Mouse (Mus musculus) neural tube, embryonic 13.5 days (tissue): ENCODE data around the gene Fam209. TPM values are rescaled to one million over a fixed set of nuclear protein-coding genes. Genes with fewer than 3 reads are reported as not detected.

ENCODE experiments used
- ATAC-seq: fragments of 200-750 bp; cut with Nextera tagmentation; 2 replicates; pipeline ENCODE4 v1.8.0; 2017; ENCODE audit warnings: low read depth, mild to moderate bottlenecking, moderate TSS enrichment, moderate library complexity
- H3K27ac ChIP-seq: fragments of 300-500 bp; sonication (generic); replicated peaks from 2 replicates; pipeline ENCODE4 v1.5.1; 2015; ENCODE audit warnings: moderate library complexity, mild to moderate bottlenecking, inconsistent platforms
- H3K27me3 ChIP-seq: fragments of 300-500 bp; sonication (generic); 2 replicates; pipeline ENCODE4 v1.6.1; 2015; ENCODE audit warnings: mild to moderate bottlenecking, inconsistent platforms
- H3K36me3 ChIP-seq: fragments of 300-500 bp; sonication (generic); 2 replicates; pipeline ENCODE4 v1.6.1; 2015; ENCODE audit warnings: mild to moderate bottlenecking, inconsistent platforms
- H3K4me1 ChIP-seq: fragments of 300-500 bp; sonication (generic); replicated peaks from 2 replicates; pipeline ENCODE4 v1.6.1; 2015; ENCODE audit warnings: inconsistent platforms
- H3K4me2 ChIP-seq: fragments of 300-500 bp; sonication (generic); 2 replicates; pipeline ENCODE4 v1.6.1; 2015; ENCODE audit warnings: inconsistent platforms, mild to moderate bottlenecking, moderate library complexity
- H3K4me3 ChIP-seq: fragments of 300-500 bp; sonication (generic); 2 replicates; pipeline ENCODE4 v1.5.1; 2015; ENCODE audit warnings: mild to moderate bottlenecking, inconsistent platforms
- H3K9ac ChIP-seq: fragments of 300-500 bp; sonication (generic); 2 replicates; pipeline ENCODE4 v1.6.1; 2015; ENCODE audit warnings: moderate library complexity, mild to moderate bottlenecking, inconsistent platforms
- H3K9me3 ChIP-seq: fragments of 300-500 bp; sonication (generic); 2 replicates; pipeline ENCODE4 v1.6.1; 2016; ENCODE audit warnings: inconsistent platforms
- WGBS: fragments of 180-500 bp; shearing (Covaris S2); methylation state at CpG from one replicate; pipeline ENCODE4 v1.1.7; 2015; 5-methylcytosine and 5-hydroxymethylcytosine counted together
- polyA plus RNA-seq: library from polyadenylated mRNA; unstranded; fragments of >200 nt; fragmentation: Nextera tagmentation; extraction: Ambion mirVana; gene quantifications from 2 replicates; pipeline ENCODE4 v1.2.1, GENCODE M21; 2015

Gene Fam209
- polyA plus RNA-seq, 1 experiment from 2014 or later = 0.49 TPM

DNA sequence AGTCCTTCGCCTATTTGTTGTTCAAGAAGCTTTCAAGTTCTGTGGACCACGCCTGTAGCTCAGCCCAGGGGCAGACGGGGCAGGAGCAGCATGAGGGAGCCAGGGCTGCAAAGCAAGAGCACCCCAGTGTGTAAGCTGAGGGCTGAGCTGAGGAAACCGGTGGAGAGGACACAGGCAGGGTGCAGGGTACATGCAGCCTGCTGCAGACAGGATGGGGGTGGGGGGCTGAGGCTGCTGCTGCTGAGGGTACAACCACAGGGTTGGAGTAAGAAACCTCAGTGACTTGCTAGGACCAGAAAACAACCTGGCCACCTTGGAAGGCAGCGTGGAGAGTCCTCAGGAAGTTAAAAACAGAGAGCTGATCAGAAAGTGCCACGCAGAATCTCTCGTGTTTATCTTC, 8.0 kb downstream of the Fam209 start:
- H3K27ac ChIP-seq = no peak overlapping the region
- peaks cover 5% of the 10 kb centered on the region; the same call in 1 of the 2 replicates for H3K4me1 ChIP-seq
- ATAC-seq = no peak
- H3K9ac ChIP-seq = no peak overlapping the region; the same call in 1 of the 2 replicates
- 73% methylated on average over 7 of the region's 7 CpGs for WGBS
- H3K9me3 ChIP-seq = no peaks in the 10 kb centered on the region
- no peak overlapping the region for H3K4me2 ChIP-seq
- H3K36me3 ChIP-seq = no peaks in the 10 kb centered on the region
- no peak overlapping the region for H3K4me3 ChIP-seq
- no peaks in the 10 kb centered on the region; the same call in 1 of the 2 replicates for H3K27me3 ChIP-seq

- H3K4me1 ChIP-seq = peaks cover 5% of the 10 kb centered on the region; the same call in 1 of the 2 replicates
- H3K27ac ChIP-seq = no peak overlapping the region
- no peak overlapping the region for H3K4me3 ChIP-seq
- H3K9me3 ChIP-seq = no peaks in the 10 kb centered on the region
- H3K36me3 ChIP-seq = no peaks in the 10 kb centered on the region
- peaks cover 4% of the 10 kb centered on the region; the same call in 1 of the 2 replicates for H3K27me3 ChIP-seq
- no peak for ATAC-seq
- no peak overlapping the region for H3K4me2 ChIP-seq
- no peak overlapping the region for H3K9ac ChIP-seq
- WGBS = 82% methylated on average over 16 of the region's 16 CpGs
Measured at GRCm38 (mm10) chr2:172481654-172482385, 9.5 kb downstream of the Fam209 start.

GRCm38 (mm10) chr2:172483766-172484413, 11.6 kb downstream of the Fam209 start:
- 0 out of 2 replicates have a peak, but pooled peaks cover 4% of the 10 kb centered on the region for H3K27me3 ChIP-seq
- peaks cover 5% of the 10 kb centered on the region; the same call in 1 of the 2 replicates for H3K4me1 ChIP-seq
- H3K9ac ChIP-seq = no peak overlapping the region
- no peak for ATAC-seq
- 83% methylated on average over 14 of the region's 14 CpGs for WGBS
- no peaks in the 10 kb centered on the region for H3K36me3 ChIP-seq
- no peak overlapping the region for H3K4me2 ChIP-seq
- no peak overlapping the region for H3K4me3 ChIP-seq
- no peaks in the 10 kb centered on the region for H3K9me3 ChIP-seq
- H3K27ac ChIP-seq = no peak overlapping the region

DNA sequence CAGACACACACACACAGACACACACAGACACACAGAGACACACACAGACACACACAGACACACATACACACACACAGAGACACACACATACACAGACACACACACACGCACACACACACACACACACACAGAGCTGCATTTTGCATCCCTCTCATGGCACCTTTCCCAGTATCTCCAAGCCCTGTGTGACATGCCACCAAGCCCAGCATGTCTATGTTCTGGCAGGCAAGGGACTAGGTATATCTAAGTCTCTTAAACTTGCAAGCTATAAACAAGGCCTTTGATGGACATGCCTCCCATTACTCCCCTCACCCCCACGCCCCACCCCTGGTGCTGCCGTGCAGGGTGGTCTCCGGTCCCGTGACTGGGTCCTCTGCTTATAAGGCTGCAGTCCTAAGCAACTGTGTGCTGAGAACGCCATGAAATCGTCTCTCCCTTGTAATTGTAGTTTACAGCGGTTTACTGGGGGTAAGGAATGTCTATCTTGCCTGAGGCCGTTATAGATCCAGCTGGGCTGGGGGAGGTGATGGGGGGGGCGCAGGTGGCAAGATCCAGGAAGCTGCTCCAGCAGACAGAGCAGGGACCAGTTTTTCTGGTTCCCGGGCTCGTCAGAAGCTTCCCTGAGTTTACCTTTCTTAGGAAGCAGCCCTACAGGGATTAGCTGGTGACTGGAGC, 12.5 kb downstream of the Fam209 start:
- ATAC-seq = no peak
- 0 out of 2 replicates have a peak, but pooled peaks cover 4% of the 10 kb centered on the region for H3K27me3 ChIP-seq
- no peaks in the 10 kb centered on the region for H3K36me3 ChIP-seq
- no peak overlapping the region for H3K27ac ChIP-seq
- no peak overlapping the region for H3K4me3 ChIP-seq
- no peak overlapping the region; the same call in 1 of the 2 replicates for H3K9ac ChIP-seq
- no peak overlapping the region for H3K4me2 ChIP-seq
- H3K4me1 ChIP-seq = peaks cover 5% of the 10 kb centered on the region; the same call in 1 of the 2 replicates
- no peaks in the 10 kb centered on the region for H3K9me3 ChIP-seq
- WGBS = 28% methylated on average over 12 of the region's 12 CpGs

DNA sequence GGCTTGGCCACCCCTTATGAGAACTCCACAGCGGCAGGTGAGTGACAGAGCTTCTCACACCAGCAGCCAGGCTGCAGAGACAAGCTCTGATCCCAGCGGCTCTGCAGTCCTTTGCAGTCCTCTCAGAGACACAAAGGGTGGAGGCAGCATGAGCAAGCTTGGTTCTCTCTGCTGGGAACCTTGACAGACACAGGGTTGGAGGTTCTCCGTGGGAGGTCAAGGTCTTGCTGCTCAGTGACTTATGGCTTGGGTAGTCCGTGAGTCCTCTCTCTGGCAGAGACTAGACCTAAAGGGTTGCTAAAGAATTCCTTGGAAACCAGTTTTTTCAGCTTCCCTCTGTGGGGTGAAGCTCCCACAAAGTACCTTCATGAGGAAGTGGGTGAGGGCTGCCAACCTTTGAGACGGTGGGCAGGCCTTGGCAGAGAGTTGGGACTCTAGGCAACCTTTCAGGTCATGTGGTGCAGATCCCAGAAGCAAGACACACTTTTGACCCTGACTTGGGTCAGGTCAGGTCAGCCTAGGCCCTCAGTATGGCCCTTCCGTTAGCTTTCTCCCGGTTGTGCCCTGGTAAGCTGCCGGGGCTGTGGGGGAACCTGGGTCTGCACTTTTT, 24.5 kb downstream of the Fam209 start:
- Histone ChIP-seq H3K9ac (no peak overlapping the region), H3K4me1 (no peaks in the 10 kb centered on the region), H3K4me2 (no peak overlapping the region), H3K36me3 (no peaks in the 10 kb centered on the region), H3K4me3 (no peak overlapping the region), H3K27ac (no peak overlapping the region), H3K27me3 (no peaks in the 10 kb centered on the region), H3K9me3 (no peaks in the 10 kb centered on the region)
- WGBS = 83% methylated on average over 8 of the region's 8 CpGs
- ATAC-seq = no peak

DNA sequence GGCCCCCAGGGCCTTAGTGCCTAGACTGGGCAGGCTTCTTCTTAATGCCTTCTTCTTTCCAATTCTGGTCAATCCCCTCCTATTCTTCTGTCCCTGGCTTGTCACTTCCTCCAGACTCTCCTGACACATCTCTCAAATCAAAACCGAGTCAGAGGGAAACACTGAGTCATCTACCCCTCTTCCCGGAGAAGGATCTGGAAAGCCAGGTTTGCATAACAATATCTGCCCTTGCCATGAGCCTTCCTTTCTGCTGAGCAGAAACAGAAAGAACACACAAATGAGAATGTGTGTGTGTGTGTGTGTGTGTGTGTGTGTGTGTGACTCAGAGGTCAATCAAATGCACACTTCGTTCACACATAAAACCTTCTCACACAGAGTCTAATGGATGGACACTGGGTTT, 26.5 kb downstream of the Fam209 start:
- Histone ChIP-seq H3K9ac (no peak overlapping the region), H3K4me3 (no peak overlapping the region), H3K36me3 (no peaks in the 10 kb centered on the region), H3K9me3 (no peaks in the 10 kb centered on the region), H3K27ac (no peak overlapping the region), H3K4me1 (no peaks in the 10 kb centered on the region), H3K27me3 (no peaks in the 10 kb centered on the region), H3K4me2 (no peak overlapping the region)
- 36% methylated on average over 3 of the region's 3 CpGs for WGBS
- no peak for ATAC-seq

GRCm38 (mm10) chr2:172500752-172501316, 28.5 kb downstream of the Fam209 start:
- no peak overlapping the region for H3K4me3 ChIP-seq
- no peaks in the 10 kb centered on the region for H3K27me3 ChIP-seq
- 58% methylated on average over 7 of the region's 7 CpGs for whole genome bisulfite sequencing
- no peaks in the 10 kb centered on the region for H3K36me3 ChIP-seq
- no peaks in the 10 kb centered on the region for H3K4me1 ChIP-seq
- no peak overlapping the region for H3K27ac ChIP-seq
- no peak for ATAC-seq
- H3K9me3 ChIP-seq = no peaks in the 10 kb centered on the region
- H3K9ac ChIP-seq = no peak overlapping the region
- no peak overlapping the region for H3K4me2 ChIP-seq

GRCm38 (mm10) chr2:172501341-172501740, 29.0 kb downstream of the Fam209 start:
- no peaks in the 10 kb centered on the region for H3K27me3 ChIP-seq
- no peak overlapping the region for H3K4me2 ChIP-seq
- H3K9ac ChIP-seq = no peak overlapping the region
- WGBS = 5% methylated on average over 4 of the region's 4 CpGs
- H3K27ac ChIP-seq = no peak overlapping the region
- no peaks in the 10 kb centered on the region for H3K36me3 ChIP-seq
- ATAC-seq = 0 out of 2 replicates have a peak, but pooled peaks have one; percentile 15
- no peaks in the 10 kb centered on the region for H3K9me3 ChIP-seq
- no peak overlapping the region for H3K4me3 ChIP-seq
- no peaks in the 10 kb centered on the region for H3K4me1 ChIP-seq

GRCm38 (mm10) chr2:172502168-172502567, 29.8 kb downstream of the Fam209 start:
- H3K4me2 ChIP-seq = no peak overlapping the region
- H3K4me1 ChIP-seq = no peaks in the 10 kb centered on the region
- H3K4me3 ChIP-seq = no peak overlapping the region
- H3K27ac ChIP-seq = no peak overlapping the region
- no peak overlapping the region for H3K9ac ChIP-seq
- ATAC-seq = no peak
- no peaks in the 10 kb centered on the region for H3K9me3 ChIP-seq
- no peaks in the 10 kb centered on the region for H3K27me3 ChIP-seq
- WGBS = 71% methylated on average over 14 of the region's 14 CpGs
- H3K36me3 ChIP-seq = no peaks in the 10 kb centered on the region

DNA sequence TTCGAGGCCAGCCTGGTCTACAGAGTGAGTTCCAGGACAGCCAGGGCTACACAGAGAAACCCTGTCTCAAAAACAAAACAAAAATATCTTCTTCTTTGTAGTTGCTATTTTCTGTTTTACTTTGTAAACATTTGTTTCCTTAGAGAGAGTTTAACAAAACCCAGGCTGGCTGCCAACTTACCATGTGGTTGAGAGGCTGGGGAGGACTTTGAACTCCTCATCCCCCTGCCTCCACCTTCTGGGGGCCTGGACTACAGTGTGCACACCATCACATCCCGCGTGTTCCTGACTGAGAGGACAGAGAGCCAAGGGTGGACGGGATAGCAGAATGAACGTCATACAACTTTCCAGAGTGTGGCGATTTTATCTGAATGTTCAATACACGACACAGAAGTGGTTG, 33.8 kb downstream of the Fam209 start:
- H3K36me3 ChIP-seq = no peaks in the 10 kb centered on the region
- H3K27me3 ChIP-seq = no peaks in the 10 kb centered on the region
- no peak for ATAC-seq
- no peak overlapping the region for H3K4me2 ChIP-seq
- no peaks in the 10 kb centered on the region for H3K9me3 ChIP-seq
- no peak overlapping the region for H3K4me3 ChIP-seq
- WGBS = 86% methylated on average over 7 of the region's 7 CpGs
- H3K9ac ChIP-seq = no peak overlapping the region
- no peaks in the 10 kb centered on the region for H3K4me1 ChIP-seq
- H3K27ac ChIP-seq = no peak overlapping the region

DNA sequence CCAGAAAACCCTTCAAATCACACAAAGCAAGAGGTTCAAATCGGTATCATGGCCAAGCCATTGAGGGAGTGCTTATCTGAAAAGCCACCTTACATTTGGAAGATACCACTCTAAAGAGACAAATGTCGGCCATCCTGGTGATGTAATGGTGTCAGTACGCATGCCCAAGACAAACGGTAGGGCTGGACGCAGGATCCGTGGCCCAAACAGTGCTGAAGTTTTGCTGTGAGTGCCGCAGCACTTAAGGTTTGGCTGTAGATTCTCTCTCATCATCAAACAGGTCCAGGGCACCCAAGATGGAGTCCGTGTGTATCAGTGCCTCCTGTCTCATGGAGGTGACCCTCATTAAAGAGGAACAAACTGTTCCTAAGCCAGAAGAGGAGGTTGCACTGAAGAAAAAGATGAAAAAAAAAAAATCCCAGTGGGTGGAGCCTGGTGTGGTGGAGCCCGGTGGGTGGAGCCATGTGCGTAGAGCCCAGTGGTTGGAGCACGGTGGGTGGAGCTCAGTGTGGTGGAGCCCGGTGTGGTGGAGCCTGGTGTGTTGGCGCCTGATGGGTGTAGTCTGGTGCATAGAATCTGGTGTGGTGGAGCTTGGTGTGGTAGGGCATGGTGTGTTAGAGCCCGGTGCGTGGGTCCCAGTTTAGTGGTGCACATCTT, 37.9 kb downstream of the Fam209 start:
- H3K27me3 ChIP-seq = peaks cover 5% of the 10 kb centered on the region; the same call in 1 of the 2 replicates
- H3K9me3 ChIP-seq = no peaks in the 10 kb centered on the region
- H3K4me3 ChIP-seq = no peak overlapping the region
- H3K4me1 ChIP-seq = no peaks in the 10 kb centered on the region
- no peak overlapping the region for H3K9ac ChIP-seq
- 90% methylated on average over 15 of the region's 15 CpGs for WGBS
- H3K36me3 ChIP-seq = no peaks in the 10 kb centered on the region
- ATAC-seq = no peak
- H3K4me2 ChIP-seq = no peak overlapping the region
- H3K27ac ChIP-seq = no peak overlapping the region
